Mouse (Mus musculus): ENCODE measurements at regions not wholly inside any gene's neighbourhood (a gene's known extent, or its start where the extent isn't known, plus 50 kb on each side); places are given as distances from the start of the nearest gene placed in this dataset.
"Not testable (repeated sequence)": the region's sequence is repeated elsewhere in the genome, so short reads cannot be mapped to it uniquely, and the experiment has no call there.

GRCm38 (mm10) chr11:93651966-93652365 lies 233.6 kb downstream of the Utp18 start:
- not testable (repeated sequence) for DNase-seq
